Mouse (Mus musculus) liver, postnatal 0 days (tissue): ENCODE measurements at regions not wholly inside any gene's neighbourhood (a gene's known extent, or its start where the extent isn't known, plus 50 kb on each side); places are given as distances from the start of the nearest gene placed in this dataset.

Experiments
- ATAC-seq: fragments of 200-750 bp; cut with Nextera tagmentation; 2 replicates; pipeline ENCODE4 v1.8.0; 2017; ENCODE audit warnings: mild to moderate bottlenecking, moderate library complexity
- DNase-seq: peaks from one replicate; pipeline ENCODE4 v3.0.0-alpha.2; 2016
- H3K27ac ChIP-seq: fragments of 300-500 bp; sonication (generic); 2 replicates; pipeline ENCODE4 v1.5.1; 2014; ENCODE audit warnings: antibody characterized with exemption, moderate library complexity, mild to moderate bottlenecking, low read depth
- H3K27me3 ChIP-seq: fragments of 300-500 bp; sonication (generic); 2 replicates; pipeline ENCODE4 v1.6.1; 2014; ENCODE audit warnings: low read length, control low read depth, mixed read lengths; ENCODE audit not compliant: insufficient read depth
- H3K36me3 ChIP-seq: fragments of 300-500 bp; sonication (generic); replicated peaks from 2 replicates; pipeline ENCODE4 v1.6.1; 2014; ENCODE audit warnings: mild to moderate bottlenecking, control low read depth, low read length, moderate library complexity, mixed read lengths; ENCODE audit not compliant: insufficient read depth
- H3K4me1 ChIP-seq: fragments of 300-500 bp; sonication (generic); 2 replicates; pipeline ENCODE4 v1.6.1; 2014; ENCODE audit warnings: antibody characterized with exemption, mild to moderate bottlenecking, control low read depth; ENCODE audit not compliant: insufficient read depth
- H3K4me2 ChIP-seq: fragments of 300-500 bp; sonication (generic); 2 replicates; pipeline ENCODE4 v1.6.1; 2014; ENCODE audit warnings: low read depth, mild to moderate bottlenecking, low read length, moderate library complexity, mixed read lengths
- H3K4me3 ChIP-seq: fragments of 300-500 bp; sonication (generic); 2 replicates; pipeline ENCODE4 v1.5.1; 2014; ENCODE audit warnings: low read depth, low read length
- H3K9ac ChIP-seq: fragments of 300-500 bp; sonication (generic); replicated peaks from 2 replicates; pipeline ENCODE4 v1.6.1; 2014; ENCODE audit warnings: mild to moderate bottlenecking, moderate library complexity
- H3K9me3 ChIP-seq: fragments of 300-500 bp; sonication (generic); 2 replicates; pipeline ENCODE4 v1.6.1; 2016; ENCODE audit warnings: mild to moderate bottlenecking, control low read depth, low read length, mixed read lengths
- CTCF ChIP-seq: sonication (generic); IDR thresholded peaks from 2 replicates; pipeline ENCODE4 v1.5.1; 2016; ENCODE audit warnings: antibody characterized with exemption, low read depth
- EP300 ChIP-seq: IDR thresholded peaks from 2 replicates; pipeline ENCODE4 v1.6.1; 2016; ENCODE audit warnings: antibody characterized with exemption, low read depth, mild to moderate bottlenecking
- WGBS: fragments of 180-500 bp; shearing (Covaris S2); extraction: QIAGEN DNeasy Blood & Tissue Kit; methylation state at CpG from one replicate; pipeline ENCODE4 v1.1.7; 2014; ENCODE audit not compliant: insufficient replicate concordance; 5-methylcytosine and 5-hydroxymethylcytosine counted together

- H3K9ac ChIP-seq = no peak overlapping the region
- no peak for ATAC-seq
These were observed 108.7 kb downstream of the Kdr start for GRCm38 (mm10) chr5:75869535-75869934.

GRCm38 (mm10) chr5:75865096-75865495 is 113.2 kb downstream of the Kdr start:
- ATAC-seq = no peak
- Histone ChIP-seq H3K9me3 (no peaks in the 10 kb centered on the region), H3K27ac (no peak overlapping the region), H3K4me3 (no peak overlapping the region), H3K4me1 (no peaks in the 10 kb centered on the region), H3K27me3 (no peaks in the 10 kb centered on the region), H3K9ac (no peak overlapping the region), H3K4me2 (no peak overlapping the region), H3K36me3 (no peaks in the 10 kb centered on the region)
- DNase-seq = no peak
- TF ChIP-seq CTCF (no peak), EP300 (no peak)
- 76% methylated on average over 6 of the region's 6 CpGs for WGBS

More at GRCm38 (mm10) chr5:75869535-75869934, 108.7 kb downstream of the Kdr start:
- no peaks in the 10 kb centered on the region for H3K4me1 ChIP-seq
- TF ChIP-seq CTCF (no peak), EP300 (no peak)
- H3K4me2 ChIP-seq = no peak overlapping the region
- no peak overlapping the region for H3K27ac ChIP-seq
- H3K27me3 ChIP-seq = no peaks in the 10 kb centered on the region
- WGBS = 78% methylated on average over 4 of the region's 4 CpGs
- no peaks in the 10 kb centered on the region for H3K36me3 ChIP-seq
- no peaks in the 10 kb centered on the region for H3K9me3 ChIP-seq
- no peak overlapping the region for H3K4me3 ChIP-seq
- DNase-seq = no peak

GRCm38 (mm10) chr5:75863358-75863757 is 114.9 kb downstream of the Kdr start:
- Histone ChIP-seq H3K36me3 (no peaks in the 10 kb centered on the region), H3K27ac (no peak overlapping the region), H3K27me3 (no peaks in the 10 kb centered on the region), H3K4me2 (no peak overlapping the region), H3K9me3 (no peaks in the 10 kb centered on the region), H3K4me3 (no peak overlapping the region), H3K4me1 (no peaks in the 10 kb centered on the region), H3K9ac (no peak overlapping the region)
- 60% methylated on average over 6 of the region's 6 CpGs for WGBS
- DNase-seq = no peak
- ATAC-seq = no peak
- TF ChIP-seq EP300 (no peak), CTCF (no peak)

GRCm38 (mm10) chr5:75862630-75862991 is 115.6 kb downstream of the Kdr start:
- no peak for ATAC-seq
- TF ChIP-seq CTCF (peak; percentile 81), EP300 (no peak)

GRCm38 (mm10) chr5:75861916-75862629 is 116.2 kb downstream of the Kdr start:
- H3K4me1 ChIP-seq = no peaks in the 10 kb centered on the region
- no peaks in the 10 kb centered on the region for H3K9me3 ChIP-seq
- H3K27ac ChIP-seq = no peak overlapping the region
- WGBS = 53% methylated on average over 8 of the region's 8 CpGs
- TF ChIP-seq CTCF (no peak), EP300 (no peak)
- no peaks in the 10 kb centered on the region for H3K36me3 ChIP-seq
- no peak overlapping the region for H3K4me2 ChIP-seq
- H3K9ac ChIP-seq = no peak overlapping the region
- H3K4me3 ChIP-seq = no peak overlapping the region
- no peaks in the 10 kb centered on the region for H3K27me3 ChIP-seq
- ATAC-seq (no peak), DNase-seq (no peak)

More at GRCm38 (mm10) chr5:75862630-75862991, 115.6 kb downstream of the Kdr start:
- Histone ChIP-seq H3K4me3 (no peak overlapping the region), H3K4me2 (no peak overlapping the region), H3K27ac (no peak overlapping the region), H3K27me3 (no peaks in the 10 kb centered on the region), H3K9me3 (no peaks in the 10 kb centered on the region), H3K4me1 (no peaks in the 10 kb centered on the region), H3K36me3 (no peaks in the 10 kb centered on the region), H3K9ac (no peak overlapping the region)
- DNase-seq = peak; percentile 54
- 13% methylated on average over 8 of the region's 8 CpGs for WGBS

- no peaks in the 10 kb centered on the region for H3K9me3 ChIP-seq
- ATAC-seq = no peak
- H3K9ac ChIP-seq = no peak overlapping the region
- no peaks in the 10 kb centered on the region for H3K27me3 ChIP-seq
- no peak overlapping the region for H3K4me2 ChIP-seq
- H3K4me1 ChIP-seq = no peaks in the 10 kb centered on the region
- WGBS = 65% methylated on average over 8 of the region's 8 CpGs
- H3K27ac ChIP-seq = no peak overlapping the region
- no peak for DNase-seq
- no peak overlapping the region for H3K4me3 ChIP-seq
- no peaks in the 10 kb centered on the region for H3K36me3 ChIP-seq
- TF ChIP-seq CTCF (no peak), EP300 (no peak)
These were observed 118.9 kb downstream of the Kdr start for GRCm38 (mm10) chr5:75859316-75859836.
